Mouse (Mus musculus) testis, adult 2 months (tissue): ENCODE measurements around the gene Akp3.

Source experiments
- CTCF ChIP-seq: fragments of 200-500 bp; IDR thresholded peaks from 2 replicates; pipeline ENCODE4 v1.5.1; 2012; ENCODE audit warnings: low read depth, mild to moderate bottlenecking, inconsistent platforms, low read length, moderate library complexity; ENCODE audit not compliant: control insufficient read depth, insufficient read depth, insufficient replicate concordance
- POLR2A ChIP-seq: fragments of 200-500 bp; IDR thresholded peaks from 2 replicates; pipeline ENCODE4 v1.6.1; 2012; ENCODE audit warnings: low read depth, mild to moderate bottlenecking, inconsistent platforms, low read length, moderate library complexity; ENCODE audit not compliant: control insufficient read depth

DNA sequence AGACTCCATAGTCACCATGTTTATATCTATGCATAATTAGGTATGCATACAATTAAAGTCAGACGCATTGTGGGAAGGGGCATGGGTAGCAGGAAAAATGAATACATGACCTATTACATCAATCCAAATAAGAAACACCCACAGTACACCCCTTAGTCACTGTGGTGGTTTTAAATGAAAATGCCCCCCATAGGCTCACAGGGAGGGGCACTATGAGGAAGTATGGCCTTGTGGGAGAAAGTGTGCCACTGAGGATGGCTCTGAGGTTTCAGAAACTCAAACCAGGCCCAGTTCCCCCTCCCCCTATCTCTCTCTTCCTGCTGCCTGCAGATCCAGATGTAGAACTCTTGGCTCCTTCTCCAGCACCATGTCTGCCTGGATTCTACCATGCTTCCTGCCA, 20.8 kb upstream of the Akp3 start:
- no peak for TF ChIP-seq POLR2A
- TF ChIP-seq CTCF = no peak
